Comparison of ENCODE assay signal across 8 mouse cellular contexts in genomic region chr14:55014591-55014990, GRCm38 (mm10). TPM values are rescaled to one million over a fixed set of nuclear protein-coding genes. Genes with fewer than 3 reads are reported as not detected.
A peak's percentile ranks its signal among the peaks of the same experiment; 100 is the strongest.
DNase-seq lines count a peak whose midpoint lies in the region; ATAC-seq and TF ChIP-seq lines count a peak whose summit lies in the region.

No protein-coding gene starts in this region.

- WGBS in kidney, adult 2 months, result under 1% methylated on average over 27 of the region's 27 CpGs
- WGBS in forebrain, embryonic 11.5 days, result under 1% methylated on average over 27 of the region's 27 CpGs

- no peaks in the 10 kb centered on the region for H3K36me3 ChIP-seq in kidney, adult 2 months (ENCODE audit: control insufficient read depth, insufficient read depth, low read length)
- no peaks in the 10 kb centered on the region for H3K36me3 ChIP-seq in forebrain, embryonic 11.5 days (ENCODE audit: control insufficient read depth, insufficient read depth, low read length)
- H3K36me3 ChIP-seq in myocyte (ENCODE audit: control insufficient read depth, insufficient read depth), result peaks cover 5% of the 10 kb centered on the region

- intact Hi-C loops in left cerebral cortex, postnatal 14 days (cut with DNase I), result loop anchor here (2.0 kb wide), 2 partner anchors 114 to 172 kb away; no protein-coding TSS in a partner anchor

- peak overlapping the region; percentile 78 for H3K4me2 ChIP-seq in forebrain, embryonic 11.5 days (ENCODE audit: low read depth, low read length, severe bottlenecking)
- peak overlapping the region; percentile 95 for H3K4me2 ChIP-seq in myocyte (ENCODE audit: low read depth)

- H3K4me3 ChIP-seq in kidney, adult 2 months (ENCODE audit: insufficient read depth, low read depth, low read length), result peak overlapping the region; percentile 64
- peak overlapping the region; percentile 76 for H3K4me3 ChIP-seq in forebrain, embryonic 11.5 days (ENCODE audit: low read depth, low read length)
- H3K4me3 ChIP-seq in myocyte, result peak overlapping the region; percentile 53

- no peaks in the 10 kb centered on the region for H3K27me3 ChIP-seq in kidney, adult 2 months (replicated peaks; ENCODE audit: control insufficient read depth, insufficient read depth, low read length)
- H3K27me3 ChIP-seq in Patski (no peaks in the 10 kb centered on the region), myocyte (ENCODE audit: control insufficient read depth, insufficient read depth, insufficient read length) (no peaks in the 10 kb centered on the region)
- no peaks in the 10 kb centered on the region for H3K27me3 ChIP-seq in forebrain, embryonic 11.5 days (ENCODE audit: control insufficient read depth, insufficient read depth, low read length)

- CTCF ChIA-PET in Patski (lab: Charles Lee), result interaction anchor here (0.8 to 2.8 kb wide), 13 partner anchors 9 to 174 kb away, joined by 3 to 14 read pairs (median 4); no protein-coding TSS in a partner anchor

- H3K9me3 ChIP-seq in forebrain, embryonic 11.5 days (ENCODE audit: control insufficient read depth, low read length), result no peaks in the 10 kb centered on the region

- peaks cover 3% of the 10 kb centered on the region; the same call in 1 of the 2 replicates for H3K4me1 ChIP-seq in kidney, adult 2 months (ENCODE audit: control insufficient read depth, insufficient read depth, low read length)
- no peaks in the 10 kb centered on the region for H3K4me1 ChIP-seq in forebrain, embryonic 11.5 days (replicated peaks; ENCODE audit: control insufficient read depth, insufficient read depth, low read length)

- no peak for TF ChIP-seq POLR2A in kidney, adult 2 months (IDR thresholded peaks at IDR 0.05; ENCODE audit: low read depth, low read length)
- TF ChIP-seq POLR2A in myocyte (IDR thresholded peaks at IDR 0.05; ENCODE audit: insufficient read length, low read depth), result no peak

- peak; percentile 10 for ATAC-seq in Patski
- ATAC-seq in forebrain, embryonic 11.5 days (replicated peaks; ENCODE audit: low FRiP score), result peak; percentile 74; the same call in 1 of the 2 replicates

- no peak for TF ChIP-seq CTCF in kidney, adult 2 months (conservative IDR thresholded peaks at IDR 0.05; ENCODE audit: insufficient read depth, insufficient read length, low read depth, low read length)
- TF ChIP-seq CTCF in Patski (IDR thresholded peaks at IDR 0.05), result no peak

- no peak for DNase-seq in kidney, adult 2 months
- no peak for DNase-seq in kidney, adult 11 months
- no peak for DNase-seq in Patski (ENCODE audit: low read depth, low spot score)
- DNase-seq in forebrain, embryonic 11.5 days (ENCODE audit: low spot score), result no peak
- peak; percentile 65 to 74 for DNase-seq in left cerebral cortex, postnatal 14 days (ENCODE audit: low spot score in 2 of 2)
- no peak for DNase-seq in thymus, postnatal 14 days
- DNase-seq in embryo, embryonic 11 days, result no peak

- POLR2A ChIA-PET in Patski (lab: Charles Lee), result no interaction called here

- H3ac ChIP-seq in myocyte (ENCODE audit: control insufficient read depth, insufficient read length), result peak overlapping the region; percentile 78

- in situ Hi-C loops in Patski (cut with MboI; ENCODE audit: low pct_unique_long_range_greater_than_20kb), result loop anchor here (5.0 kb wide), 2 partner anchors 112 to 167 kb away; no protein-coding TSS in a partner anchor

- H3K27ac ChIP-seq in kidney, adult 2 months (ENCODE audit: insufficient read depth, low read depth, low read length), result peak overlapping the region; percentile 90
- peak overlapping the region; percentile 79 for H3K27ac ChIP-seq in forebrain, embryonic 11.5 days (ENCODE audit: low read depth, low read length)

- peak overlapping the region; percentile 78 for H3K9ac ChIP-seq in forebrain, embryonic 11.5 days (ENCODE audit: low read length)

- peaks cover 3% of the 10 kb centered on the region for H3K79me2 ChIP-seq in myocyte (ENCODE audit: control insufficient read depth, insufficient read depth)

TF ChIP-seq in myocyte, 11 proteins besides CTCF, POLR2A, EP300 and RAD21:
- TF ChIP-seq E2F4 (IDR thresholded peaks at IDR 0.05; ENCODE audit: insufficient read depth), result no peak
- 0 out of 2 replicates have a peak, but pooled peaks have one; percentile 26 for TF ChIP-seq CEBPB (IDR thresholded peaks at IDR 0.05; ENCODE audit: insufficient read depth, poor library complexity, severe bottlenecking)
- TF ChIP-seq POLR2AphosphoS2 (IDR thresholded peaks at IDR 0.05; ENCODE audit: insufficient read length, low read depth), result no peak
TF ChIP-seq in myocyte: peak in this region for 1.

RNA-seq across cellular contexts. Expression of gene Ngdn, which starts 0.7 kb away (rescaled TPM):
- polyA plus RNA-seq in kidney, adult 2 months (2012; rRNA removed), result 15.0 and 15.5 TPM in 2 replicates
- polyA plus RNA-seq in Patski (2021) (43.7 TPM), myocyte (2012; fragmentation: generic; extraction: Trizol) (39.4 TPM)
- 94.1 and 95.8 TPM in 2 replicates for polyA plus RNA-seq in forebrain, embryonic 11.5 days (2014; fragmentation: Nextera tagmentation; extraction: Ambion mirVana)
- 10 to 100 TPM; 20.2 to 21.6 TPM for total RNA-seq in left cerebral cortex, postnatal 14 days (2021)

RNA-seq across cellular contexts. Expression of gene Myh7, which starts 20.2 kb away (rescaled TPM):
- polyA plus RNA-seq in kidney, adult 2 months (2012; rRNA removed), result 0.05 and 5.2 TPM in 2 replicates
- polyA plus RNA-seq in Patski (2021) (0.23 TPM), myocyte (2012; fragmentation: generic; extraction: Trizol) (56.5 TPM)
- polyA plus RNA-seq in forebrain, embryonic 11.5 days (2014; fragmentation: Nextera tagmentation; extraction: Ambion mirVana), result 0.11 and 0.52 TPM in 2 replicates
- total RNA-seq in left cerebral cortex, postnatal 14 days (2021), result 1 to 10 TPM; 5.6 to 7.8 TPM

RNA-seq across cellular contexts. Expression of gene Gm17428, which starts 37.9 kb away (rescaled TPM):
- polyA plus RNA-seq in kidney, adult 2 months (2012; rRNA removed), result not detected in 2 replicates
- polyA plus RNA-seq in Patski (2021) (not detected), myocyte (2012; fragmentation: generic; extraction: Trizol) (not detected)
- polyA plus RNA-seq in forebrain, embryonic 11.5 days (2014; fragmentation: Nextera tagmentation; extraction: Ambion mirVana), result not detected in 2 replicates
- total RNA-seq in left cerebral cortex, postnatal 14 days (2021), result not detected

RNA-seq across cellular contexts. Expression of gene Myh6, which starts 47.9 kb away (rescaled TPM):
- polyA plus RNA-seq in kidney, adult 2 months (2012; rRNA removed), result 0.75 and 1.5 TPM in 2 replicates
- polyA plus RNA-seq in Patski (2021) (0.18 TPM), myocyte (2012; fragmentation: generic; extraction: Trizol) (15.0 TPM)
- polyA plus RNA-seq in forebrain, embryonic 11.5 days (2014; fragmentation: Nextera tagmentation; extraction: Ambion mirVana), result 0.32 TPM in 1 of 2 replicates, not detected in the other
- total RNA-seq in left cerebral cortex, postnatal 14 days (2021), result 1 to 10 TPM; 2.7 to 3.7 TPM

Comparison
In these comparisons a context has a peak if more than half of its experiments do, and no peak if none do; other contexts are left out.
1. DNase-seq: peak in left cerebral cortex, postnatal 14 days (2 of 2); none in kidney, adult 2 months (single experiment), kidney, adult 11 months (single experiment), Patski (single experiment), forebrain, embryonic 11.5 days (single experiment), thymus, postnatal 14 days (single experiment) and embryo, embryonic 11 days (single experiment).
2. Peak in every context shown above with its lines, with median percentiles within 50 percentile points of each other: H3K4me3 ChIP-seq.